Mouse (Mus musculus) forebrain, embryonic 12.5 days (tissue): ENCODE measurements at regions not wholly inside any gene's neighbourhood (a gene's known extent, or its start where the extent isn't known, plus 50 kb on each side); places are given as distances from the start of the nearest gene placed in this dataset.

Experiments
- ATAC-seq: fragments of 200-750 bp; cut with Nextera tagmentation; 2 replicates; pipeline ENCODE4 v1.8.0; 2017; ENCODE audit warnings: moderate TSS enrichment; ENCODE audit not compliant: low FRiP score
- H3K27ac ChIP-seq: fragments of 300-500 bp; sonication (generic); 2 replicates; pipeline ENCODE4 v1.5.1; 2016; ENCODE audit warnings: mild to moderate bottlenecking
- H3K27me3 ChIP-seq: fragments of 300-500 bp; sonication (generic); 2 replicates; pipeline ENCODE4 v1.6.1; 2016; ENCODE audit warnings: mild to moderate bottlenecking
- H3K36me3 ChIP-seq: fragments of 300-500 bp; sonication (generic); replicated peaks from 2 replicates; pipeline ENCODE4 v1.6.1; 2016; ENCODE audit warnings: mild to moderate bottlenecking
- H3K4me1 ChIP-seq: fragments of 300-500 bp; sonication (generic); 2 replicates; pipeline ENCODE4 v1.6.1; 2016
- H3K4me2 ChIP-seq: fragments of 300-500 bp; sonication (generic); 2 replicates; pipeline ENCODE4 v1.6.1; 2016; ENCODE audit warnings: mild to moderate bottlenecking, moderate library complexity
- H3K4me3 ChIP-seq: fragments of 300-500 bp; sonication (generic); replicated peaks from 2 replicates; pipeline ENCODE4 v1.5.1; 2016; ENCODE audit warnings: mild to moderate bottlenecking
- H3K9ac ChIP-seq: fragments of 300-500 bp; sonication (generic); 2 replicates; pipeline ENCODE4 v1.6.1; 2016; ENCODE audit warnings: mild to moderate bottlenecking
- H3K9me3 ChIP-seq: fragments of 300-500 bp; sonication (generic); 2 replicates; pipeline ENCODE4 v1.6.1; 2016
- WGBS: fragments of 180-500 bp; shearing (Covaris S2); methylation state at CpG from one replicate; pipeline ENCODE4 v1.1.7; 2016; 5-methylcytosine and 5-hydroxymethylcytosine counted together

DNA sequence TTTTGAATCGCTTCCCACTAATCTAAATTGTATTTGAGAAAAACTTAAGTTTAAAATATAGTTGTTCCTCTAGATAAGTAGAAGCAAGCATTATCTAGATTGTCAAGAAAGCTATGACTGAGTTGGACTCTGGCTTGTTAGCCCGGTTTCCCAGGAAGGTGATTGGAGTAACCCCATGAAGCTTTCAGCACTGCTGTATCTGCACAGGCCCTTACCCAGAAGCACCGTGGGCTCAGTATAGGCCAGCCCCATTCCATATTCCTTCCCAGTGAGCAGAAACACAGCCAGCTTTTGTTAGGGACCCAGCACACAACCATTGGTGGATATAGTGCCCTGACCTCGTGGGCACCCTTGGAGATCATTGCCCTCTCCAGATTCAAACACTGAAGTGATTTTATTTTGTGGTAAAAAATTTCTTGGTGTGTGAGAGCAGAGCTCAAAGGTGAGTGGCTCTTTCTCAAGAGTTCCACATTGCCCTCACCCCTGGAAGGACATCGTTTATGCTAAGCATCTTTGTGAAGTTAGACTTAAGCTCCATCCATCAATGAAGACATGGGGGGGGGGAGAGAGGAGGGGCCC lies 323.3 kb upstream of the Rnaseh2b start:
- ATAC-seq: no peak
- Histone ChIP-seq H3K4me3 (no peak overlapping the region), H3K36me3 (no peaks in the 10 kb centered on the region), H3K9ac (no peak overlapping the region), H3K4me2 (no peak overlapping the region), H3K4me1 (no peaks in the 10 kb centered on the region), H3K27me3 (no peaks in the 10 kb centered on the region), H3K9me3 (no peaks in the 10 kb centered on the region), H3K27ac (no peak overlapping the region)
- WGBS: 76% methylated on average over 5 of the region's 5 CpGs

DNA sequence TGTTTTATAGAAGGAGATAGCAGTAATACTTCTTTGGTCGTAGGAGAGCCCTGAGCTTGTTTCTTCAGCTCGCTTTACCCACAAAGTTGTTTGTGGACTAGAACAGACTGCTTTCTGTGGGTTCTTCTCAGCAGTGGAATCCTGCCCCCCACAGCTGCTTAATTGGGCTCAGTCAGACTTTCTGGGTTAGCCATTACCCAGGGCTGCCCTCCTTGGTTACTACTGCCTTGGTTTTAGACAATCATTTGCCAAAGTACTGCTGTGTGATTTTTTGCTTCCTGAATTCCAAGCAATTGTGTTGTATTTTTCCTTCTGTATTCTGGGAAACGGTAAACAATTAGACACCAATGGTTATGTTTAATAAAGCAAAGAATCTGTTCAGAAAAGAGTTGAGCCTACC lies 321.8 kb upstream of the Rnaseh2b start:
- H3K4me1 ChIP-seq: no peaks in the 10 kb centered on the region; the same call in 1 of the 2 replicates
- 87% methylated on average over 3 of the region's 3 CpGs for WGBS
- H3K27me3 ChIP-seq: no peaks in the 10 kb centered on the region
- no peak overlapping the region for H3K4me2 ChIP-seq
- H3K9ac ChIP-seq: no peak overlapping the region
- no peaks in the 10 kb centered on the region for H3K36me3 ChIP-seq
- no peak overlapping the region for H3K4me3 ChIP-seq
- no peak overlapping the region for H3K27ac ChIP-seq
- H3K9me3 ChIP-seq: no peaks in the 10 kb centered on the region
- no peak for ATAC-seq

DNA sequence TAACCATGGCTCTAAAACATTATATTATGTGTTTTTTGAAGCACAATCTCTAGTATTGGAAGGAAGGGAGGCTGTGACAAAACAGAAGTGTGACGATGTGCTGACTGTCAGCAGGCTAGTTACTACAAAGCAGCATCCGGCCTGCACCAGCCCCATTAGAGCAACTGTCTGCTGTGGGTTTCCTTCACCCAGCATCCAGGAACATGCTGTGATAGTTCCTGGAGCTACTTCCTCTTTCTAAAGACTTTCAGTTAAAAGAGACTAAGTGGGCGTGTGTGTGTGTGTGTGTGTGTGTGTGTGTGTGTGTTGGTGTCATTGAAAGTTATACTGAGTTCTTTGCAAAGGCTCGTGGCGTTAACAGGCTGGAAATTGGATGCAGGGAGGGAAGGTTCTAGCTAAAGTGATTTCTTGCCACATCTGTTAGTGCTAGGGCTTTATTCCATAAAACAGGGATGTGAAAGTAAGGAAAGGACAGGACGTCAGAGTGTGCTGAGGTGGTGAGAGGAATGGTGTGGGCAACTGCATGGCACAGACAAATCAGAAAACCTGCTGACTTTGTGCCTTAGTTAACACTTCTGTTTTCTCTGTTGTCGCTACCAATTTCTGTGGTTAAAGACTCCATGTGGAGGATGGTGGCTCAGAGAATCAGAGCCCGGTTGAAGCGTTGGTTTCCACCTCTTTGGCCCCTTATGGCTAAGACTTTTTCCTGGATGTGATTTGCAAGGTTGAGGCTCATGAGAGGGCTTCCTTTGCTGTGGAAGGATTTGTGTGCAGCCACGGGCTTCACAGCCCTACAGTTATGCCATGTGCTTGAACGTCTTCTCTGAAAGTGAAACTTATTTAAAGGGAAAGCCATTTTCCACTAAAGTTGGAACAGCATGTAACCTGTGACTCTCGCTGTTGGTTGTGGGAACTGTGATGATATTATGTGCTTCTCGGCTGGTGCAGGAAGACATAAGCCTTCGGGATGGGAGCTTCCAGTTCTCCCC lies 321.0 kb upstream of the Rnaseh2b start:
- Histone ChIP-seq H3K36me3 (no peaks in the 10 kb centered on the region), H3K4me2 (no peak overlapping the region), H3K9ac (no peak overlapping the region), H3K9me3 (no peaks in the 10 kb centered on the region), H3K27me3 (no peaks in the 10 kb centered on the region), H3K4me3 (no peak overlapping the region), H3K4me1 (no peaks in the 10 kb centered on the region; the same call in 1 of the 2 replicates), H3K27ac (no peak overlapping the region)
- 86% methylated on average over 14 of the region's 14 CpGs for whole genome bisulfite sequencing
- ATAC-seq: no peak

DNA sequence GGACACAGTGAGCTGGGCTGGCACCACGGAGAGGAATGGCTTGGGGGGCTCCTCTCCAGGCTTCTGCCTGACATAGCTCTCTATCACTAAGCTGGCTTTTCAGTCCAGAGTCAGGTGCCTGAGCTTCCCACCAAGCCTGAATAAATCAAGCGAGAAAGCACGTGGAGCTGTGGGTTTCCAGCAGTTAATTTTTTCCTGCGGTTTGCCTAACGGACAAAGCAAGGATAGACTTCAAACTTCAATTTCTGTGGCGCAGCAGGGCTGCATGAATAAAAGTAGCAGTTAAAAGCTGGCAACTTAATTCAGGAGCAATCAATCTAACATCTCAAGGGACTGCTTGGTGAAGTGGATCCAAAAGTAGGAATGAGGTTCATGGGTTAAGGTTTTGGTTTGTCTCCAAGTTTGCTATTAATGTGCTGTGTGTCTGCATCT lies 317.1 kb upstream of the Rnaseh2b start:
- no peak overlapping the region for H3K9ac ChIP-seq
- H3K27ac ChIP-seq: no peak overlapping the region
- H3K4me2 ChIP-seq: no peak overlapping the region
- 48% methylated on average over 6 of the region's 6 CpGs for WGBS
- H3K36me3 ChIP-seq: no peaks in the 10 kb centered on the region
- no peak overlapping the region for H3K4me3 ChIP-seq
- H3K4me1 ChIP-seq: no peaks in the 10 kb centered on the region; the same call in 1 of the 2 replicates
- no peaks in the 10 kb centered on the region for H3K27me3 ChIP-seq
- H3K9me3 ChIP-seq: no peaks in the 10 kb centered on the region
- ATAC-seq: no peak

DNA sequence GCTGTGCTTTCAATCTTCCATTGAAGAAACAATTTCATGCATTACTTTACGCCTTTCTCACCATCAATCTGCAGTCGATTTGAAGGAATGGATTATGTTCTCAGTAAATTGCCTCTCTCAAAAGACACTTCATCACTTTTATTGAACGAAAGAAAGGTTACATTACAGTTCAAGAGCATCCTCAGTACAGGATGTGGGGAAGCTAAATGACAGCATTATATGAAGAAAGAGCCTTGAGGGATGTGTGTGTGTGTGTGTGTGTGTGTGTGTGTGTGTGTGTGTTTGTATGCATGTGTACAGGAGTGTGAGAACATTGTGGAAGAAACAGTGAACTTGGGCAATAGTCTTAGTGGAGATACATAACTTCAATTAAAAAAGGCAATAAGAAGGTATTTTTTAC lies 311.8 kb upstream of the Rnaseh2b start:
- Histone ChIP-seq H3K9ac (no peak overlapping the region), H3K27me3 (no peaks in the 10 kb centered on the region), H3K9me3 (0 out of 2 replicates have a peak, but pooled peaks cover 4% of the 10 kb centered on the region), H3K36me3 (no peaks in the 10 kb centered on the region), H3K4me1 (no peaks in the 10 kb centered on the region), H3K4me2 (no peak overlapping the region), H3K4me3 (no peak overlapping the region), H3K27ac (no peak overlapping the region)
- no peak for ATAC-seq
- 75% methylated on average over 3 of the region's 3 CpGs for WGBS

DNA sequence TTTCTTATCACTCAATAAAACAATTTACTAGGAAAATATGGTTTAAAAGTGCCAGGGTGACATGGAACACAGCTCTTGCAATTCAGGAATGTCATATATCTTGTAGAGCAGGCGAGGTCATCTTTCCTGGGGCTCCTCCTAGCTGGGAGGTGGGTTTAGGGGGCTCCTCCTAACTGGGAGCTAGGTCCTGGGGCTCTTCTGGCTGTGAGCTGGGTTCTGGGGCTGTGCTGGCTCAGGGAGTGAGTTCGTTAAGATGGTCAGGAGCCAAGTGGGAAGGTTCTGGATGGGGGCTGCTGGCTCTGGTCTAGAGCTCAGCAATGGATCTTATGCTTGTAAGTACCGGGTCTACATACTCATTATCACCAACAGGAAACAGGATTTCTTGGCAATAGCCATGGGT lies 306.8 kb upstream of the Rnaseh2b start:
- Histone ChIP-seq H3K4me1 (no peaks in the 10 kb centered on the region), H3K4me2 (no peak overlapping the region), H3K9ac (no peak overlapping the region), H3K9me3 (0 out of 2 replicates have a peak, but pooled peaks cover 4% of the 10 kb centered on the region), H3K27me3 (no peaks in the 10 kb centered on the region), H3K27ac (no peak overlapping the region), H3K4me3 (no peak overlapping the region), H3K36me3 (no peaks in the 10 kb centered on the region)
- 86% methylated on average over 3 of the region's 3 CpGs for WGBS
- no peak for ATAC-seq

DNA sequence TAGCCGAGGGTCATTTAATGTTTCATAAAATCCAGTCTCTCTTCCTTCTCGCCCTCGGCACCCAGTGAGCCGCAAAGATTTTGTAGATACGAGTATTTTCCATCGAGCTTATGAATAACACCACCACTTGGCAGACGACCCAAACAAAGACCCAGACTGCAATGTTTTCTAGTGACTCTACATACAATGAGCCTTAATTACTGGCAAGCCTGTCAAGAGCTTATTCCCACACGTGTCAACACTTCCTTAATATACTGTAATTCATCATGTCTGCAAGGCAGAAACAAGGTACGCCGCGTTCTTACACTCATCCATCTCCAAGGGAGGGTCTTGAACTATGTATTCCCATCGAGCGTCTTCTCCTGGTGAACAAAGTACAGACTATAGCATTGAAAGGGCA lies 306.2 kb upstream of the Rnaseh2b start:
- no peaks in the 10 kb centered on the region for H3K36me3 ChIP-seq
- no peak for ATAC-seq
- 82% methylated on average over 13 of the region's 13 CpGs for WGBS
- H3K27me3 ChIP-seq: no peaks in the 10 kb centered on the region
- H3K9ac ChIP-seq: no peak overlapping the region
- H3K9me3 ChIP-seq: 0 out of 2 replicates have a peak, but pooled peaks cover 4% of the 10 kb centered on the region
- H3K4me3 ChIP-seq: no peak overlapping the region
- H3K4me2 ChIP-seq: no peak overlapping the region
- H3K4me1 ChIP-seq: no peaks in the 10 kb centered on the region
- H3K27ac ChIP-seq: no peak overlapping the region

DNA sequence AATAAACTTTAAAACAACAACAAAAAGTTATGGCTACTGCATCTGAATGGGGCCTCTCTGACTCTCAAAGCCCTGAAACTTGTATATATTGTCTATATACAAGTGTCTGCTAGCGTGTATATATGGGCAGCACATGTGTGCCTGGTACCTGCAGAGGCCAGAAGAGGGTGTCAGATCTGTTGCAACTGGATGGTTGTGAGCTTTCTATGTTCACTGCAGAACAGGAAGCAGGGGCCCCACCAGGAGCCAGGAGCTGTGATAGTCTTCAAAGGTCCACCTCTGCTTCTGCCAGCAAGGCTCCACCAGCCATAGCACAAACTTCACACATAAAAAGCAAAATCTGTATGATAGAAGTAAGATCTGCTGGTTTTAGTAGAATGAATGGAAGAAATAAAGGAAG lies 297.1 kb upstream of the Rnaseh2b start:
- H3K9ac ChIP-seq: no peak overlapping the region
- 90% methylated on average over 1 of the region's 1 CpGs for WGBS
- H3K36me3 ChIP-seq: no peaks in the 10 kb centered on the region
- H3K9me3 ChIP-seq: no peaks in the 10 kb centered on the region
- no peak overlapping the region for H3K4me3 ChIP-seq
- H3K4me2 ChIP-seq: no peak overlapping the region
- no peak for ATAC-seq
- no peak overlapping the region for H3K27ac ChIP-seq
- no peaks in the 10 kb centered on the region for H3K27me3 ChIP-seq
- no peaks in the 10 kb centered on the region for H3K4me1 ChIP-seq

DNA sequence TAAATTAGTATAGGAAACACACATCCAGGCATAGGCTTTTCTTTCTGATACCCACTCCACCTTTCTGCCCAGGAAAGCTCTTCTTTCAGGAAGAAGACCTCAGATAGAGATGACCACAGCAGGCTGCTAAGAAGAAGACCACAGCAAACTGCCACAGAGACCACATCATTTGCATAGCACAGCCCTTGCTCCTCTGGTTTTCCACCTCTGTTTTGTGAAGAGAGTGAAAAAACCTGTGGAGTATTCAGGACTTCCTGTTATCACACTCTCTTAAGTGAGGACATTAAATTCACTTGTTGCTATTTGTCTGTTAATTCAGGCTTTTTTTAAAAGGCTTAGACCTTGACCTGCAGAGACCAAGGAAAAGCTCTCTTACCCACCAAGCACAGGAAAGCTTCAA lies 294.7 kb upstream of the Rnaseh2b start:
- H3K4me2 ChIP-seq: no peak overlapping the region
- no peaks in the 10 kb centered on the region for H3K9me3 ChIP-seq
- H3K27ac ChIP-seq: no peak overlapping the region
- peaks cover 14% of the 10 kb centered on the region for H3K4me1 ChIP-seq
- ATAC-seq: no peak
- no peaks in the 10 kb centered on the region for H3K36me3 ChIP-seq
- no peak overlapping the region for H3K9ac ChIP-seq
- H3K27me3 ChIP-seq: no peaks in the 10 kb centered on the region
- H3K4me3 ChIP-seq: no peak overlapping the region

DNA sequence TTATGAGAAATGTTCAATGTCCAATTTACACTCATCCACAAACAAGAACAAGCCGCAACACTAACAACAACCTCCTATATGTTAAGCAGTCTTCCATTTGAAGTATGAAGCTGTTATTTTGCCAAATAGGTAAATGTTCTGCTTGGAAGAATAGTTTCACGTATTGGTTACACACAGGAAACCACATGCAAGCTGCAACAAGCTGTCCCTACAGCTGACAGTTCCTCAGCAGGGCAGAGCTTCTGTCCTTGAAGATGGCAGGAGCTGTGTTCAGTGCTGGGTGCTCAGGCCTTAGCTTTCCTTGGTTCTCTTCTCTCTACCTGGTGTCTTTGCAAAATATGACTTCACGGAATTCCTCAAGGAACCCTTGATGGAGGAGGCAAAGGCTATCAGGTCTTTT lies 294.1 kb upstream of the Rnaseh2b start:
- Histone ChIP-seq H3K4me2 (no peak overlapping the region), H3K9me3 (no peaks in the 10 kb centered on the region), H3K36me3 (no peaks in the 10 kb centered on the region), H3K4me3 (no peak overlapping the region), H3K27me3 (no peaks in the 10 kb centered on the region), H3K9ac (no peak overlapping the region), H3K27ac (no peak overlapping the region), H3K4me1 (peaks cover 19% of the 10 kb centered on the region)
- ATAC-seq: no peak
- 88% methylated on average over 3 of the region's 3 CpGs for WGBS

DNA sequence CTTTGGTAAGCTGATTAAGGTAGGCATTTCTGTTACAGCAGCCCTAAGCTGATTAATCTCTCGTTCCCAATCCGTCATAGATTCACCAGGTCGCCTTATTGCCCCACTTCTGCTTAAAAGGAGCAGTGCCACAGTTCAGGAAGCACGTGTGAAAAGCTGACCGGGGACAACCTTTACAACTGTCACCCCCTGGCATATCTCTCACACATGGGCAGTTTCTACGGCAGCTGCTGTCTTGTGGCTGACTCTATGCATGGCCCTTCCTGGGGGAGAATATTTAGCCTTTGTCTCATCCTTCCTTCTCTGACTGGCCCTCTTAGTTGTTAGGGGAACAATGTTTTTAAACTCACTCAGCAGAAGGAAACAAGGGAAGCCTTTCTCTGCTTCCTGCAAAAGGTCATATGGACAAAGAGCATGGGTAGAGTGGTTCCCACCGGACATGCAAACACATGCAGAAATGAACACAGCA lies 290.9 kb upstream of the Rnaseh2b start:
- no peaks in the 10 kb centered on the region for H3K9me3 ChIP-seq
- no peak overlapping the region for H3K4me2 ChIP-seq
- 34% methylated on average over 7 of the region's 7 CpGs for WGBS
- no peaks in the 10 kb centered on the region for H3K36me3 ChIP-seq
- 0 out of 2 replicates have a peak overlapping the region, but pooled peaks have one; percentile 7 for H3K9ac ChIP-seq
- no peaks in the 10 kb centered on the region for H3K27me3 ChIP-seq
- H3K4me3 ChIP-seq: no peak overlapping the region
- H3K4me1 ChIP-seq: peaks cover 27% of the 10 kb centered on the region
- no peak for ATAC-seq
- peak overlapping the region; percentile 46; the same call in 1 of the 2 replicates for H3K27ac ChIP-seq

DNA sequence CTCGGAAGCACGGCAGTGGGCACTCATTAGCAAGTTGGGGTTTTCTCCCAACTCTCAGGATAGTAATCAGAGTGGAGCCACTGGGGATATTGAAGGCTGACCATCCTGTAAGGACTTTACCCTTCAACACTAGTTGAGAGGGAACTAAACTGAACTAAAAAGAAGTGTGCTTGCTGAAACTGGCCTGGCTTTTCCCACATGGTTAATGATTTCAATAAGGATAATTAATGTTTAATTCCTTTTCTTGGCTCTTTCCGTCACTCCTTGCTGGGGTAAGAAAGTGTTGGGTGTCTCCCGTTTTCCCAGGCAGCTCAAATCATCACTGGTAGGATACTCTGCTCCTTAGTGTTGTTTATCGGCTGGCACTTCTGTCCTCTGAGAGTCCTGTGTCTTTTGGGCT lies 290.3 kb upstream of the Rnaseh2b start:
- Histone ChIP-seq H3K27me3 (no peaks in the 10 kb centered on the region), H3K4me2 (no peak overlapping the region), H3K4me1 (peaks cover 27% of the 10 kb centered on the region), H3K4me3 (no peak overlapping the region), H3K9ac (no peak overlapping the region), H3K36me3 (no peaks in the 10 kb centered on the region), H3K27ac (peak overlapping the region; percentile 71), H3K9me3 (no peaks in the 10 kb centered on the region)
- 54% methylated on average over 5 of the region's 5 CpGs for WGBS
- ATAC-seq: no peak
